Mouse (Mus musculus) midbrain, embryonic 12.5 days (tissue): ENCODE measurements around the gene Ncapd2. TPM values are rescaled to one million over a fixed set of nuclear protein-coding genes. Genes with fewer than 3 reads are reported as not detected.

Source experiments
- microRNA-seq: library from miRNA; unstranded; fragments of <30 nt; microRNA quantifications from one replicate; pipeline ENCODE4, GENCODE M21; 2017
- polyA plus RNA-seq: library from polyadenylated mRNA; unstranded; fragments of >200 nt; fragmentation: Nextera tagmentation; extraction: Ambion mirVana; gene quantifications from 2 replicates; pipeline ENCODE4 v1.2.1, GENCODE M21; 2016

Ncapd2 gene
- polyA plus RNA-seq, 1 experiment from 2014 or later, result 192 TPM

Small RNA genes within 50 kb of the gene (microRNA-seq; reads per million reads assigned to microRNA genes)
- gene Mir3098, result 1.9 reads per million
- not detected for gene Mir8113

Other genes with a start within 250 kb of the Ncapd2 start
- 100 and 105 TPM in 2 replicates for gene Cops7a, start 226.2 kb downstream of the Ncapd2 start, polyA plus RNA-seq
- gene Pianp, start 195.0 kb downstream of the Ncapd2 start, polyA plus RNA-seq, result 6.7 and 7.7 TPM in 2 replicates
- gene Zfp384, start 182.6 kb downstream of the Ncapd2 start, polyA plus RNA-seq, result 18.0 and 20.6 TPM in 2 replicates
- gene Ing4, start 151.9 kb downstream of the Ncapd2 start, polyA plus RNA-seq, result 163 and 171 TPM in 2 replicates
- gene Acrbp, start 142.0 kb downstream of the Ncapd2 start, polyA plus RNA-seq, result 18.0 and 18.9 TPM in 2 replicates
- gene Lpar5, start 123.8 kb downstream of the Ncapd2 start, polyA plus RNA-seq, result 0.16 and 0.26 TPM in 2 replicates
- gene Chd4, start 95.7 kb downstream of the Ncapd2 start, polyA plus RNA-seq, result 127 and 132 TPM in 2 replicates
- 54.1 and 56.4 TPM in 2 replicates for gene Nop2, start 59.8 kb downstream of the Ncapd2 start, polyA plus RNA-seq
- gene Iffo1, start 46.5 kb downstream of the Ncapd2 start, polyA plus RNA-seq, result 18.7 and 18.8 TPM in 2 replicates
- 1,933 and 1,972 TPM in 2 replicates for gene Gapdh, start 25.2 kb downstream of the Ncapd2 start, polyA plus RNA-seq
- 165 and 172 TPM in 2 replicates for gene Mrpl51, start 100 bp upstream of the Ncapd2 start, polyA plus RNA-seq
- gene Vamp1, start 23.9 kb upstream of the Ncapd2 start, polyA plus RNA-seq, result 4.7 and 5.3 TPM in 2 replicates
- 1.9 and 2.5 TPM in 2 replicates for gene Tapbpl, start 40.2 kb upstream of the Ncapd2 start, polyA plus RNA-seq
- 1.3 and 2.5 TPM in 2 replicates for gene Cd27, start 45.3 kb upstream of the Ncapd2 start, polyA plus RNA-seq
- not detected in 2 replicates for gene Tuba3a, start 94.3 kb upstream of the Ncapd2 start, polyA plus RNA-seq
- gene Ltbr, start 122.2 kb upstream of the Ncapd2 start, polyA plus RNA-seq, result 18.3 and 20.2 TPM in 2 replicates
- gene Scnn1a, start 129.0 kb upstream of the Ncapd2 start, polyA plus RNA-seq, result 0.41 and 0.43 TPM in 2 replicates
- 17.7 and 22.8 TPM in 2 replicates for gene Tnfrsf1a, start 157.7 kb upstream of the Ncapd2 start, polyA plus RNA-seq
- gene Plekhg6, start 189.1 kb upstream of the Ncapd2 start, polyA plus RNA-seq, result 0.05 and 0.17 TPM in 2 replicates